Mouse (Mus musculus) MEL (cell line): ENCODE measurements around the gene Smoc1. TPM values are rescaled to one million over a fixed set of nuclear protein-coding genes. Genes with fewer than 3 reads are reported as not detected.

Experiments used
- DNase-seq: peaks from one replicate; pipeline ENCODE4 v3.0.0; 2011; ENCODE audit warnings: low read depth, low spot score
- H3K27ac ChIP-seq: 2 replicates; pipeline ENCODE4 v1.5.1; 2012; ENCODE audit warnings: low read depth, mild to moderate bottlenecking, control low read depth, low read length, moderate library complexity; ENCODE audit not compliant: control insufficient read depth
- H3K27me3 ChIP-seq, 2 experiments: fragments of 150-350 bp in 1 of 2; sonication (generic) in 1 of 2; 2 replicates each; pipeline ENCODE4 v1.6.1; 2012; ENCODE audit warnings: low read length in 2 of 2, mild to moderate bottlenecking in 2 of 2, improper control_type of control experiment in 1 of 2, moderate library complexity in 1 of 2; ENCODE audit not compliant: insufficient read depth in 2 of 2, control insufficient read depth in 1 of 2
- H3K36me3 ChIP-seq, 2 experiments: 2 replicates each; pipeline ENCODE4 v1.6.1; 2012 to 2014; ENCODE audit warnings: low read length in 2 of 2, improper control_type of control experiment in 1 of 2, inconsistent platforms in 1 of 2, mild to moderate bottlenecking in 1 of 2; ENCODE audit not compliant: insufficient read depth in 2 of 2, control insufficient read depth in 1 of 2
- H3K4me1 ChIP-seq, 2 experiments: fragments of 150-350 bp in 1 of 2; sonication (generic) in 1 of 2; 2 replicates each; pipeline ENCODE4 v1.6.1; 2012; ENCODE audit warnings: low read length in 2 of 2, improper control_type of control experiment in 1 of 2, mild to moderate bottlenecking in 1 of 2; ENCODE audit not compliant: insufficient read depth in 2 of 2, control insufficient read depth in 1 of 2
- H3K4me3 ChIP-seq, 2 experiments: fragments of 150-350 bp in 1 of 2; sonication (generic) in 1 of 2; 2 replicates each; pipeline ENCODE4 v1.5.1; 2012; ENCODE audit warnings: low read depth in 2 of 2, low read length in 2 of 2, mild to moderate bottlenecking in 2 of 2, moderate library complexity in 2 of 2, control low read depth in 1 of 2, improper control_type of control experiment in 1 of 2; ENCODE audit not compliant: control insufficient read depth in 1 of 2, insufficient read depth in 1 of 2
- H3K79me2 ChIP-seq: 2 replicates; pipeline ENCODE4 v1.6.1; 2012; ENCODE audit warnings: mild to moderate bottlenecking, low read length, moderate library complexity; ENCODE audit not compliant: control insufficient read depth, poor library complexity, insufficient read depth
- H3K9ac ChIP-seq: 2 replicates; pipeline ENCODE4 v1.6.1; 2012; ENCODE audit warnings: low read depth, mild to moderate bottlenecking, control low read depth, low read length, moderate library complexity; ENCODE audit not compliant: control insufficient read depth, poor library complexity, severe bottlenecking
- H3K9me3 ChIP-seq: fragments of 150-350 bp; sonication (generic); replicated peaks from 2 replicates; pipeline ENCODE4 v1.6.1; 2012; ENCODE audit warnings: mild to moderate bottlenecking, low read length, improper control_type of control experiment, moderate library complexity; ENCODE audit not compliant: insufficient read depth
- CHD1 ChIP-seq: IDR thresholded peaks from 2 replicates; pipeline ENCODE4 v1.6.1; 2012; ENCODE audit warnings: low read depth, mild to moderate bottlenecking, inconsistent platforms, low read length, improper control_type of control experiment
- CHD2 ChIP-seq: IDR thresholded peaks from 2 replicates; pipeline ENCODE4 v1.6.1; 2011; ENCODE audit warnings: low read length, improper control_type of control experiment
- CTCF ChIP-seq, 3 experiments: IDR thresholded peaks in 2 of 3; conservative IDR thresholded peaks in 1 of 3; 2 replicates each; pipeline ENCODE4 v1.5.1; 2011 to 2012; ENCODE audit warnings: low read length in 3 of 3, low read depth in 2 of 3, mild to moderate bottlenecking in 2 of 3, improper control_type of control experiment in 1 of 3, inconsistent platforms in 1 of 3, mixed read lengths in 1 of 3, moderate library complexity in 1 of 3; ENCODE audit not compliant: control insufficient read depth in 1 of 3, insufficient read depth in 1 of 3, poor library complexity in 1 of 3, severe bottlenecking in 1 of 3
- ELF1 ChIP-seq: IDR thresholded peaks from 2 replicates; pipeline ENCODE4 v1.6.1; 2014; ENCODE audit warnings: low read depth, mild to moderate bottlenecking, inconsistent platforms, low read length, improper control_type of control experiment, moderate library complexity
- EP300 ChIP-seq, 2 experiments: IDR thresholded peaks; 2 replicates each; pipeline ENCODE4 v1.6.1; 2011; ENCODE audit warnings: improper control_type of control experiment in 2 of 2, low read length in 2 of 2, low read depth in 1 of 2, mild to moderate bottlenecking in 1 of 2
- GABPA ChIP-seq: IDR thresholded peaks from 2 replicates; pipeline ENCODE4 v1.6.1; 2012; ENCODE audit warnings: low read depth, mild to moderate bottlenecking, inconsistent platforms, low read length, improper control_type of control experiment, moderate library complexity
- MAFK ChIP-seq: IDR thresholded peaks from 2 replicates; pipeline ENCODE4 v1.6.1; 2011; ENCODE audit warnings: low read depth, mild to moderate bottlenecking, low read length, improper control_type of control experiment, borderline replicate concordance
- MAZ ChIP-seq: IDR thresholded peaks from 2 replicates; pipeline ENCODE4 v1.6.1; 2012; ENCODE audit warnings: low read depth, mild to moderate bottlenecking, inconsistent platforms, low read length, improper control_type of control experiment
- MEF2A ChIP-seq: IDR thresholded peaks from 2 replicates; pipeline ENCODE4 v1.6.1; 2014; ENCODE audit warnings: low read depth, mild to moderate bottlenecking, inconsistent platforms, low read length, improper control_type of control experiment; ENCODE audit not compliant: poor library complexity, insufficient replicate concordance, severe bottlenecking; ENCODE audit errors: extremely low read depth
- MYB ChIP-seq: IDR thresholded peaks from 2 replicates; pipeline ENCODE4 v1.6.1; 2011; ENCODE audit warnings: mild to moderate bottlenecking, low read depth, low read length, improper control_type of control experiment
- MYC ChIP-seq: IDR thresholded peaks from 2 replicates; pipeline ENCODE4 v1.6.1; 2011; ENCODE audit warnings: low read depth, mild to moderate bottlenecking, low read length, improper control_type of control experiment, moderate library complexity
- NELFE ChIP-seq: IDR thresholded peaks from 2 replicates; pipeline ENCODE4 v1.6.1; 2011; ENCODE audit warnings: low read depth, low read length, improper control_type of control experiment
- NRF1 ChIP-seq: IDR thresholded peaks from 2 replicates; pipeline ENCODE4 v1.6.1; 2014; ENCODE audit warnings: low read depth, mild to moderate bottlenecking, inconsistent platforms, low read length, improper control_type of control experiment, moderate library complexity; ENCODE audit not compliant: poor library complexity, insufficient read depth, severe bottlenecking
- POLR2AphosphoS2 ChIP-seq: IDR thresholded peaks from 2 replicates; pipeline ENCODE4 v1.6.1; 2011; ENCODE audit warnings: low read length, improper control_type of control experiment
- POLR2AphosphoS5 ChIP-seq: IDR thresholded peaks from 2 replicates; pipeline ENCODE4 v1.6.1; 2012; ENCODE audit warnings: low read depth, borderline replicate concordance, mild to moderate bottlenecking, inconsistent platforms, low read length, moderate library complexity, mixed read lengths
- RCOR1 ChIP-seq: IDR thresholded peaks from 2 replicates; pipeline ENCODE4 v1.6.1; 2012; ENCODE audit warnings: low read depth, mild to moderate bottlenecking, inconsistent platforms, low read length, improper control_type of control experiment
- SIN3A ChIP-seq: IDR thresholded peaks from 2 replicates; pipeline ENCODE4 v1.6.1; 2012; ENCODE audit warnings: low read length, improper control_type of control experiment, inconsistent platforms
- SMC3 ChIP-seq: IDR thresholded peaks from 2 replicates; pipeline ENCODE4 v1.6.1; 2011; ENCODE audit warnings: low read depth, low read length, improper control_type of control experiment
- TAL1 ChIP-seq: IDR thresholded peaks from 2 replicates; pipeline ENCODE4 v1.6.1; 2012; ENCODE audit warnings: mild to moderate bottlenecking, inconsistent platforms, low read length, moderate library complexity, mixed read lengths
- TCF12 ChIP-seq: IDR thresholded peaks from 2 replicates; pipeline ENCODE4 v1.6.1; 2014; ENCODE audit warnings: low read depth, mild to moderate bottlenecking, inconsistent platforms, low read length, improper control_type of control experiment, moderate library complexity
- USF2 ChIP-seq, 2 experiments: IDR thresholded peaks; 2 replicates each; pipeline ENCODE4 v1.6.1; 2011 to 2012; ENCODE audit warnings: improper control_type of control experiment in 2 of 2, low read length in 2 of 2, borderline replicate concordance in 1 of 2, inconsistent platforms in 1 of 2, low read depth in 1 of 2, mild to moderate bottlenecking in 1 of 2; ENCODE audit not compliant: insufficient read depth in 1 of 2
- ZC3H11A ChIP-seq: IDR thresholded peaks from 2 replicates; pipeline ENCODE4 v1.6.1; 2012; ENCODE audit warnings: low read depth, mild to moderate bottlenecking, inconsistent platforms, low read length, improper control_type of control experiment
- ZNF384 ChIP-seq: IDR thresholded peaks from 2 replicates; pipeline ENCODE4 v1.6.1; 2012; ENCODE audit warnings: low read depth, mild to moderate bottlenecking, inconsistent platforms, low read length, improper control_type of control experiment
- polyA plus RNA-seq, 2 experiments: library from polyadenylated mRNA; stranded (reverse) in 1 of 2; unstranded in 1 of 2; fragments of >175 nt in 1 of 2; fragments of >200 nt in 1 of 2; gene quantifications; 2 replicates each; pipeline versions ENCODE4 v1.2.1 to v1.2.4; 2012; ENCODE audit warnings: low replicate concordance in 2 of 2, low read depth in 1 of 2; ENCODE audit not compliant: insufficient read length in 2 of 2, insufficient read depth in 1 of 2, missing spikeins in 1 of 2
- total RNA-seq: library from RNA; depleted of rRNA; stranded (reverse); fragments of 300-350 nt; gene quantifications from 2 replicates; pipeline ENCODE4 v1.2.3, GENCODE M21; 2012

The Smoc1 gene
- total and polyA plus RNA-seq, 3 experiments: 18.8 to 23.3 TPM; not detected in 1

GRCm38 (mm10) chr12:81055811-81056210 lies 29.2 kb downstream of the Smoc1 start:
- Histone ChIP-seq H3K79me2 (no peaks in the 10 kb centered on the region), H3K9me3 (no peaks in the 10 kb centered on the region), H3K4me1 (0 out of 4 replicates have a peak, but pooled peaks cover 0 to 3% of the 10 kb centered on the region in 2 experiments), H3K27me3 (no peaks in the 10 kb centered on the region), H3K4me3 (no peak overlapping the region), H3K27ac (no peak overlapping the region), H3K36me3 (no peaks in the 10 kb centered on the region), H3K9ac (no peak overlapping the region)
- DNase-seq: no peak
- TF ChIP-seq ZNF384 (no peak), USF2 (IDR thresholded peaks at IDR 0.05; ENCODE audit: borderline replicate concordance in 1 of 2, insufficient read depth in 1 of 2, low read depth in 1 of 2, low read length in 2 of 2) (no peak), POLR2AphosphoS5 (no peak), SMC3 (no peak), CHD2 (no peak), TAL1 (no peak), NELFE (no peak), TCF12 (no peak), MYB (no peak), GABPA (no peak), EP300 (IDR thresholded peaks at IDR 0.05; ENCODE audit: low read depth in 1 of 2, low read length in 2 of 2) (no peak), MEF2A (no peak), NRF1 (no peak), MAZ (no peak), CTCF (IDR thresholded peaks at IDR 0.05 in 2 of 3, conservative IDR thresholded peaks at IDR 0.05 in 1 of 3; ENCODE audit: control insufficient read depth in 1 of 3, insufficient read depth in 1 of 3, low read depth in 2 of 3, low read length in 3 of 3, poor library complexity in 1 of 3, severe bottlenecking in 1 of 3) (no peak), MYC (no peak), CHD1 (no peak), SIN3A (no peak), ZC3H11A (no peak), POLR2AphosphoS2 (no peak)

DNA sequence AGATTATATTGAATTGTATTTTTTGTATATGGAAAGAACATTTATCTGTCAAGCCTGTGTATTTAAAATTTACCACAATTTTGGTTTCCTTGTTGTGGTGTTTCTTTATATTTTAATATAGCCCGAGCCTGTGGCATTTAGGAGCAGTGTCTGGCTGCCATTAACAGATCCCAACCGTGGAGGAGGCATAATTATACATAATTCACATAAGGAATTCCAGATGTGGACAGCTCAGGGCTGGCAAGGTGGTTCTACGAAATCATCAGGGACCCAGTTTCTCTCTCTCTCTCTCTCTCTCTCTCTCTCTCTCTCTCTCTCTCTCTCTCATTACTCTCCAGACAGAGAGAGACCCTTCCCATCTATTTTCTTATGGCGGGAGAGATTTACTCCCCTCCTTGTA lies 31.0 kb downstream of the Smoc1 start:
- Histone ChIP-seq H3K9me3 (no peaks in the 10 kb centered on the region), H3K9ac (no peak overlapping the region), H3K27me3 (no peaks in the 10 kb centered on the region), H3K4me1 (0 out of 4 replicates have a peak, but pooled peaks cover 0 to 3% of the 10 kb centered on the region in 2 experiments), H3K79me2 (no peaks in the 10 kb centered on the region), H3K27ac (no peak overlapping the region), H3K4me3 (no peak overlapping the region), H3K36me3 (no peaks in the 10 kb centered on the region)
- no peak for DNase-seq
- no peak for TF ChIP-seq NRF1
- no peak for TF ChIP-seq RCOR1
- TF ChIP-seq MAFK: no peak
- no peak for TF ChIP-seq ELF1
